Mouse (Mus musculus): ENCODE data around the gene Trmt1l. TPM values are rescaled to one million over a fixed set of nuclear protein-coding genes. Genes with fewer than 3 reads are reported as not detected.
"Not testable (repeated sequence)": the region's sequence is repeated elsewhere in the genome, so short reads cannot be mapped to it uniquely, and the experiment has no call there.

The Trmt1l gene
- total RNA-seq, 2 experiments from 2014 or later = 31.7 to 35.5 TPM

- no peak overlapping the region for H3K27ac ChIP-seq
- TF ChIP-seq CTCF (conservative IDR thresholded peaks at IDR 0.05) = no peak
- H3K4me3 ChIP-seq = no peak overlapping the region
- no peak for DNase-seq (ENCODE audit: low spot score in 2 of 2)
Observed at GRCm38 (mm10) chr1:151464914-151465313, 36.6 kb downstream of the Trmt1l start.

- no peak for TF ChIP-seq CTCF (conservative IDR thresholded peaks at IDR 0.05)
- no peak for DNase-seq (ENCODE audit: low spot score in 2 of 2)
- H3K4me3 ChIP-seq = no peak overlapping the region
- no peak overlapping the region for H3K27ac ChIP-seq
Observed at GRCm38 (mm10) chr1:151466571-151466970, 38.2 kb downstream of the Trmt1l start.

GRCm38 (mm10) chr1:151471429-151471828 is 43.1 kb downstream of the Trmt1l start:
- no peak for TF ChIP-seq CTCF (conservative IDR thresholded peaks at IDR 0.05)
- Histone ChIP-seq H3K4me3 (no peak overlapping the region), H3K27ac (no peak overlapping the region)
- DNase-seq (ENCODE audit: low spot score in 2 of 2) = no peak

GRCm38 (mm10) chr1:151472386-151472785 is 44.0 kb downstream of the Trmt1l start:
- not testable (repeated sequence) for DNase-seq (ENCODE audit: low spot score in 2 of 2); H3K4me3 ChIP-seq

GRCm38 (mm10) chr1:151482497-151482896 is 54.2 kb downstream of the Trmt1l start:
- Histone ChIP-seq H3K4me3 (no peak overlapping the region), H3K27ac (no peak overlapping the region)
- no peak for TF ChIP-seq CTCF (conservative IDR thresholded peaks at IDR 0.05)
- DNase-seq (ENCODE audit: low spot score in 2 of 2) = no peak

More at GRCm38 (mm10) chr1:151472386-151472785, 44.0 kb downstream of the Trmt1l start:
- not testable (repeated sequence) for H3K27ac ChIP-seq

- DNase-seq (ENCODE audit: low spot score in 2 of 2) = no peak
- TF ChIP-seq CTCF (conservative IDR thresholded peaks at IDR 0.05) = peak; percentile 66
Observed at GRCm38 (mm10) chr1:151483568-151483967, 55.2 kb downstream of the Trmt1l start.

DNA sequence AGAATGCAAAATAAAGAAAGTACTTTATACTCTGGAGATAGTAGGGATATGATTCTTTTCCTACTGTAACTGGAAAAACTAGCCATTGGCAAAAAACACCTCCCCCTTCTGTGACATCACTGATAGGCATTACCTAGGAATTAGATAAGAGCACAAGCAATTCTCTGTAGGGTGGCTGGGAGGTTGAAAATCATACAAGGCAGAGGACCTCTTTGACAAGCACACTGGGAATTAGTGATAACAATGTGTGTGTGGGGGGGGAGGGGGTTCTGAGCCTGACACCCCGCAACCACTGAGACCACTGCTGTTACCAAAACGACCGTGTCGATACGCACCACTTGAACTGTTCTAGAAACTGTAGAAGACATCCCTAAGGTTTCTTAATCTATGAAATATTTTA is 56.4 kb downstream of the Trmt1l start:
- no peak for DNase-seq (ENCODE audit: low spot score in 2 of 2)
- no peak overlapping the region for H3K27ac ChIP-seq
- H3K4me3 ChIP-seq = no peak overlapping the region
- no peak for TF ChIP-seq CTCF (conservative IDR thresholded peaks at IDR 0.05)

More at GRCm38 (mm10) chr1:151483568-151483967, 55.2 kb downstream of the Trmt1l start:
- no peak overlapping the region for H3K4me3 ChIP-seq
- H3K27ac ChIP-seq = no peak overlapping the region

- no peak overlapping the region for H3K4me3 ChIP-seq
- TF ChIP-seq CTCF (conservative IDR thresholded peaks at IDR 0.05) = no peak
- no peak overlapping the region for H3K27ac ChIP-seq
- DNase-seq (ENCODE audit: low spot score in 2 of 2) = no peak
Observed at GRCm38 (mm10) chr1:151489806-151490205, 61.5 kb downstream of the Trmt1l start.

GRCm38 (mm10) chr1:151492419-151492818 is 64.1 kb downstream of the Trmt1l start:
- Histone ChIP-seq H3K4me3 (no peak overlapping the region), H3K27ac (no peak overlapping the region)
- peak; percentile 72 for TF ChIP-seq CTCF (conservative IDR thresholded peaks at IDR 0.05)
- no peak for DNase-seq (ENCODE audit: low spot score in 2 of 2)

DNA sequence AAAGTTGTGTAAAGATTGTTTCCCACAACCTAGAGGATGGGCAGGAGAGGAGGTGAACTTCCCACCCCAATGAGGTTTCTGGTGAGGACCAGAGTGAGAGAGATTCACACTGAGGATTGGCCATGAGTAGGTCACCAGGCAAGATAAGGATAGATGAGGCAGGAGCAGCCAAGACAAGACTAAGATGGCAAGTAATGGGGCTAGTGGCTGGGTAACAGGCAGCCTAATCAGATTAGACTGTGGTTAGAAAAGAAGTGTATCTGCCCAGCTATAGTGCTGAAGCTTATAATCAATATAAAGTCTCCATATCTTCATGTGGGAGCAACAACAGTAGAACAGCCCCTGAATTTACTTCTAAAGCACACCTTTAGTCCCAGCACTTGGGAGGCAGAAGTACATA is 65.5 kb downstream of the Trmt1l start:
- no peak for TF ChIP-seq CTCF (conservative IDR thresholded peaks at IDR 0.05)
- no peak for DNase-seq (ENCODE audit: low spot score in 2 of 2)
- H3K4me3 ChIP-seq = no peak overlapping the region
- H3K27ac ChIP-seq = no peak overlapping the region

DNA sequence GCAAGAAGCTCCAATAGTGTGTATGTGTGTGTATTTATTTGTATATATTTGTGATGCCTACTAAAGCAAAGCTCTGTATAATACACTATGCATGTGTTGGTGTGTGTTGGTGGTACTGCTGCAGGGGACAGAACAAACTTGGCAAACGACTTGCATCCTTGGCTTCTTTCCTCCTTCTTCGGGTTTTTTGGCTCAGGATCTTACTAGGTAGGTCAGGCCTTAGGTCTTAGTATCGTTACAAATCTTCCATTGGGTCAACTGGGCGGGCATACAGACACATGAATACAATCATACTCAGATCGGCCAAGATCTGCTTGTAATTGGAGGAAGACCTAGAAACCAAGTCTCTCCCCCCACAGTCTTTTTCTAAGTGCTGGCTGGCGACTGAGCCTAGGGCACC is 66.4 kb downstream of the Trmt1l start:
- DNase-seq (ENCODE audit: low spot score in 2 of 2) = no peak
- Histone ChIP-seq H3K27ac (no peak overlapping the region), H3K4me3 (no peak overlapping the region)
- TF ChIP-seq CTCF (conservative IDR thresholded peaks at IDR 0.05) = no peak

- Histone ChIP-seq H3K27ac (no peak overlapping the region), H3K4me3 (no peak overlapping the region)
- no peak for DNase-seq (ENCODE audit: low spot score in 2 of 2)
- TF ChIP-seq CTCF (conservative IDR thresholded peaks at IDR 0.05) = no peak
Observed at GRCm38 (mm10) chr1:151495635-151496285, 67.4 kb downstream of the Trmt1l start.

DNA sequence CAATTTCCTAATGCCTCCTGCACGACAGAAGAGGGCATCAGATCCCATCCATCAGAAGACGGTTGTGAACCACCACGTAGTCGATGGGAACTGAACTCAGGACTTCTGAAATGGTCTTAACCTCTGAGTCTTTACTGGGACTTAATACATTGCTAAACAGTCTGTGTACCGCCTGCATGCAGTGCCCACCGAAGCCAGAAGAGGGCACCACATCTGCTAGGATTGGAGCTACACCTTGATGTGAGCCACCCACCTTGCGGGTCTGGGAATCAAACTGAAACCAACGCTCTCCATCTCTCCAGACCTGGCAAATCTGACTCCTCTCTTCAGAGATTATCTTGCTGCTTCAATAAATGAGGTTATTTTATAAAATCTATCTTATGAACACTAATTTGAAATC is 68.7 kb downstream of the Trmt1l start:
- H3K27ac ChIP-seq = no peak overlapping the region
- H3K4me3 ChIP-seq = no peak overlapping the region
- peak; percentile 71 for TF ChIP-seq CTCF (conservative IDR thresholded peaks at IDR 0.05)
- no peak for DNase-seq (ENCODE audit: low spot score in 2 of 2)

GRCm38 (mm10) chr1:151497942-151498341 is 69.6 kb downstream of the Trmt1l start:
- no peak for TF ChIP-seq CTCF (conservative IDR thresholded peaks at IDR 0.05)
- no peak overlapping the region for H3K27ac ChIP-seq
- no peak for DNase-seq (ENCODE audit: low spot score in 2 of 2)
- H3K4me3 ChIP-seq = no peak overlapping the region

Data from layer of hippocampus, adult 2 months (tissue).